Mouse (Mus musculus) heart, adult 9 months (tissue): ENCODE measurements at regions not wholly inside any gene's neighbourhood (a gene's known extent, or its start where the extent isn't known, plus 50 kb on each side); places are given as distances from the start of the nearest gene placed in this dataset.

Experiments
- DNase-seq, 2 experiments: peaks; one replicate each; pipeline ENCODE4 v3.0.0; 2022; ENCODE audit warnings: low spot score in 2 of 2

- DNase-seq, result no peak
Observed at GRCm38 (mm10) chr9:5424236-5424635, 79.0 kb downstream of the Casp12 start.

DNA sequence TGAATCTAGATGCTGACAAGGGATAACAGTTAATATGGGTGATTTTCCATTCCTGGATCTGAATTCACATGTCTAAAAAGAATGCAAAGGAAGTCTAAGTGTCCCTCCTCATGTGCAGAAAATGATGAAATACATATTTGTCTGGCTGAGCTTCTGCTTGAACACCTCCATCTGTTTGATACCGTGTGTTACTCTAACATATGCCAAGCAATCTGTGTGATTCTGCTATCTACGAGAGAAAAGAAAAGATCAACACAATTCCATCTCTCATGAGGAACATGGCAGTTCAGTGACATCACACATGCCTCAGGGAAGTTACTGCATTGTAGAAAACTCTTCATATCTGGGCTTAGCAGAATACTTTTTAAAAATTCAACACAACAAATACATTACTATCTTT, 103.0 kb downstream of the Casp12 start:
- DNase-seq, result no peak

- no peak for DNase-seq
Observed at GRCm38 (mm10) chr9:5456606-5457005, 111.4 kb downstream of the Casp12 start.

DNA sequence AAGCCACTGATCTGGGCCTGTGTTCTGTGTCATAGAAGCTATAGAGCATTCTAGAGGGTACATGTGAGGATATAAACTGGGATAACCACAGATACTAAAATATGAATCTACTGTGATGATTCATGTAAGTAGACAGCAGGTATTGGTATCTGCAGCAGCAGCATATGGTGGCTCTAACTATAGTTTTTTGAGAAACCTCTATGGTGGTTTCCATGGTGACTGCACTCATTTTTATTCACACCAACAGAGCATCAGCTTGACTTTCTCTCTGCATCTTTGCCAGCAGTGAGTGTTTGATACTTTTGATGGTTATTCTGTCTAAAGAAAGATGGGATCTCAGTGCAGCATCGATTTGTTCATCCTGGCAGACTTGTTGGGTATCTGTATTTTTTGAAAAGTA, 126.8 kb downstream of the Casp12 start:
- no peak for DNase-seq

DNA sequence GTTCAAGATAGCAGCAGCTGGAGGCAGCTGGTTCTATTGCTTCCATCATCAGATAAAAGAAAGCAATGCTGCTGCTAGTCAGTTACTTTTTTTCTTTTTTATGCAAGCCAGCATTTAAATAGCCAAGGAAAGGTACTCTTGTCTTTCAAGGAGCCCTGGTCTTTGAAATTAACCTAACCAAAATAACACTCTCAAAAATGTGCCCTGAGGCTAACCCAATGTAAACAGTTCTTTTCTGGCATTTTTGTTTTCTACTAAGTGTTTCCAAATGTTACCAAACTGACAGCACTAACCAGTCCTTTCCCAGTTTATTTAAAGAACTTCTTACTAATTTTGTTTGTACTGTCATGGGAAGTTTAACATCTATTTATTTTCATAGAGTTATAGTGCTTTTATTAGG, 129.0 kb downstream of the Casp12 start:
- DNase-seq, result no peak

GRCm38 (mm10) chr9:5485258-5485657, 140.0 kb downstream of the Casp12 start:
- no peak for DNase-seq

DNA sequence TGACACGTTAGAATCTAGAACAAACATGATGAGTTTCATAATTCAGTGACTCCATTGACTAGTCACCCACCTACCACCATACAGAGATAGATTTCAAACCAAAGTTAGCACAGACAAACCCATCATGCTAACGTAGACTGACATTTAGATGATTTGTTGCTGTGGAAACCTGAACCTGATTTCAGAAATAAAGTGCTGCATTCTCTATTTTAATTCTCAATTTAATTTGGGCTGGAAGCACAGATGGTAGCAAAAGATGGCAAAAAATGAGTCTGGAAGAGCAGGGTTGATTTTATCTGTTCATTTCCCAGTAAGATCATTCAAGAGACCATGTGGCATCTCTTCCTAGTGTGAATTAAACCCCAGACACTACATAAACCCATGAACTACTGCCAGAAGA, 151.6 kb downstream of the Casp12 start:
- DNase-seq, result no peak

DNA sequence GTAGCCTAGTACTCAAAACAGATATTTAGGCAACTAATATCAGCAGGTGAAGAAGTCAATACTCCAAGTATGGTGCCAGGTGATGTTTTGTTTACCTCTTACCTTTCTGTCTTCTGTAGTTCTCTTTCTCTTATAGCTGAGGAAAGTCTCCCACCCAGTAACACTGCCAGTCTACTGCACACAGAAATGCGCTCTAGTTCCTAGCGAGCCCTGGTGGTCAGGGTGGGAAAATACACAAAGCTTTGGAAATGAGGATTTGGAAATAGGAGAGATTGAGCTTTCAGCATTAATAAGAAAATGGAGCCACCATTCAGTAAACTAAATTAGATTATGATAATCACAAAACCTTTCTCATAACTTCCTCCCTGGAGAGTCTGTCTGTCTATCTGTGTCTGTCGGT, 153.1 kb downstream of the Casp12 start:
- DNase-seq, result no peak

- no peak for DNase-seq
Observed at GRCm38 (mm10) chr9:5525762-5526360, 180.6 kb downstream of the Casp12 start.

DNA sequence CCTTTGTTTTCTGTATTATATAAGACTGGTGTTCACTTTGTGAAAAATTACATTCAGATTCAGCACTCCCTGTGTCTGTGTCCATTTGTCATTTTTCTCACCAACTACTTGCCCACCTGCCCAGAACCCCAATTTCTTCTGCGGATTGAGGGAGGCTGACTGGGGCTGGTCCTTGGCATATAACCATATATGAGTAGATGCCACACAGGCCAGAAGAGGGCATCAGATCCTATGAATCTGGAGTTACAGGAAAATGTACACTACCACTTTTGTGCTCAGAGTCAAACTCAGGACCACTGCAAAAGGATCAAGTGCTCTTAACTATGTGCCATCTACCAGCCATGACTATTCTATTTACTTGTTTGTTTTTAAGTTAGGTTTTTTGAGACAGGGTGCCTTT, 197.4 kb downstream of the Casp12 start:
- DNase-seq, result no peak

DNA sequence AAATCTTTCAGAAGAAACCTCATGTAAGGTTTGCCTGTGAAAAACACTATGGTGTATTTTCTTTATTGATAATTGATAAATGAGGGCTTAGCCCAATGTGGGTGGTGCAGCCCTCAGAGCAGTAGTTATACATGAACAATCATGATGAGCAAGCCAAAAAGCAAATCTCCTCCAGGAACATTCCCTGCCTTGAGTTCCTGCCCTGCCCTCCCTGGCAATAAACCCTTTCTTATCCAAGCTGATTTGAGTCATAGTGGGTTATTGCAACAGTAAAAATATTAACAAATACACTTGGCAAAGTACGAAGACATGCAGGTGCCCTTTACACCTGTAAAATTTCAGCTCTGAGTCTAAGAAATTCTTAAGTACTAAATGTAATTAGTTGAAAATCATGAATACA, 229.8 kb downstream of the Casp12 start:
- DNase-seq, result no peak

- peak in 1 of 2 experiments; percentile 1 for DNase-seq
Observed at GRCm38 (mm10) chr9:5578168-5578567, 232.9 kb downstream of the Casp12 start.

DNA sequence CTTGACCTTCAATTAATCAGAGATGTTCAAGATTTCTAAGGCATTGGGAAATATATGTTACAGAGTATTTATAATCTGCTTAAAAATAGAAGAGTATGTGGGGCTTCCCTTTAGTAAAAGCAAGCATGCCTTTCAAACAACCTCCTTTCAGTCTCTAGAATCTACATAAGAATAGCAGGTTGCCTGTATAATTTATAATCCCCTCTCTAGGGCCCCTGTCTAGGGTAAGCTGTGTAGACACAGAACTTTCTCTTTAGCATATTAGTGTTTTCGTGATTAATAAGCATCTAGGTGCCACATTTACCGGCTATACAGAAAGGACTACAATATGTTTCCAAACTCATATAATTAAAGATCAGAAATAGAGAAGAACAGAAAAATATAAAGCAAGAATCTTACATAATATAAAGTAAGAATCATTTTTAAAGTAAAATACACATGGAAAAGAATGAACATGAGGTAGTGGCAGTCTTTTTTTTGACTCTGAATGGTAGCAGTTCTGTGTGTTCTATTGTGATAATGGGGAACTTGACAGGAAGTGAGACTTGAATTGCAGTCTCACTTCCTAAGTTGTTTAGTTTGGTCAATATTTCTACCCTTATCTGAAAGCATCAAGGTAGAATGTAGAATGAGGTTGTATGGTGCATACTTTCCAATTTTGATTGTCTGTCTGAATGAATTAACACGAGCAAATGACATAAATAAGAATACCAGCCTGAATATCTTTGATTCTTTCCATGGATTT, 250.8 kb downstream of the Casp12 start:
- DNase-seq, result no peak

GRCm38 (mm10) chr9:5604019-5604418, 258.8 kb downstream of the Casp12 start:
- DNase-seq, result no peak

DNA sequence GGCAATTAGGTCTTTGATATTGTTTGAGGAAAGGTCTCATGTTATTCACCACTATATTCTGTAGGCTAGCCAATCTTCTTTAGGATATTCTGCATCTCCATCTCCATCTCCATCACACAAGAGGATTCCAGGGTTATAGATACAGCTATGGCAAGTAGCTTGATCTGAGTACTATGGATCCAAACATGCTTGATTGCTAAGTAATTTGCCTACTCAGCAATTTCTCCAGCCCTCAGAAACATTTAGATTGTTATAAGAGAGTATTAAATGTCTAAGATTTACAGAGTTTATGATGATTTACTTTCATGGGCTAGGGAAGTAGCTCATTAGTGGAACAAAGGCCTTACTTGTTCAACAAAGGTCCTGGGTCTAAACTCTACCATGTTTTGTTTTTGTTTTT, 259.8 kb downstream of the Casp12 start:
- DNase-seq, result no peak

DNA sequence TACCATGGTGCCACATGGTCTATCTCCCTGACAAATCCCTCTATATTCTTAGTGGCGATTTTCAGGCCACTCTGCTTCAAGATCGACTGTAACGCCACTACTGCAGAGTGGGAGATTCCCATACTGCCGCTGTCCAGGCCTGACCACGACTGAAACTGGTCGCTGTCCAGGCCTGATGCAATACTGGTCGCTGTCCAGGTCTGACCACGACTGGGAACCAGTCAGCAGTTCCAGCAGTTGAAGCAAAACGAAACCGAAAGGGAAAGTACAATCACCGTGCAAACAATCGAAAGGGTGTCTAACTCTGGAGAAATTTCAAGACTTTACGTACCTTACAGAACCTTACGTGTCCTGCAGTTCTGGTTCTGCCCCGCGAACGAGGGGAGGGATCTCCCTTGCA, 271.5 kb downstream of the Casp12 start:
- no peak for DNase-seq

- no peak for DNase-seq
Observed at GRCm38 (mm10) chr9:5623396-5623795, 278.2 kb downstream of the Casp12 start.

DNA sequence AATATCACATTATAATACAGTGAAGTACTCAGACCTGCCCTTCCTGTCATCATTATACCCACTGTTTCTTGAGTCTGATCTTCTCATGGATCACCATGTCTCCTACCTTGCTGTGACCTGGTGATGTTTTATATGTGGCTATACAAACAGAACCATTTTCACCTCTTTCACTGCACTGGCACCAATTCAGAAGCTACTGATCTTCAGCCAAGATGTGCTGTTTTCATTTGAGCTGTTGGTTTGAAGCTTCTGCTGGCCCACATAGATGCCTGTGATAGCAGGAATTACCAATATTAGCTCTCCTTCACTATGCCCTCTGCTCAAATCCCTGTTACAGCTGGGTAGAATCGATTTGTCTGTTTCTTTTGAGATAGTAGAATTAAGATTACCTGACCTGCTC, 282.3 kb downstream of the Casp12 start:
- no peak for DNase-seq

DNA sequence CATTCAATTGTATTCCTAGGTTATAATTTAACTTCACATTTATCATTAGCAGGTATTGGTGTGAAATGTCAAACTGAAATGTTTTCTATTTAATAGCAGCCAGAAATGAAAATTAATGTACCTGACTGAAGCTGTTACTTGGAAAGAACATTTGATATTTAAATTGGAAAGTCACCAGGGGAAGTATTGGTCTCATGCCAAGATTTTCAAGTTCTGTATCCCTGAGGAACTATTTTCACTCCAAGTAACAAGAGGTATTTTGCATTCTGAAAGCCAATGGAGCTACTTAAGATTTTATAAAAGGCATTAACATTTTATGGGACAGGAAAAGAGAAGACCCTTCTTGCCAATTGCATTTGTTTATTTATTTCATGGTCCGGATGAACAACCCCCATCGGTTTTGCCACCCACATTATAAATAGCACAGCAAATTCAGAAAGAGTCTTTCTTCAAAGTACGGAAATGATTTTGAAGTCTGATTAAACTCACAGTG, 289.3 kb downstream of the Casp12 start:
- no peak for DNase-seq

GRCm38 (mm10) chr9:5634969-5635368, 289.7 kb downstream of the Casp12 start:
- DNase-seq, result no peak

DNA sequence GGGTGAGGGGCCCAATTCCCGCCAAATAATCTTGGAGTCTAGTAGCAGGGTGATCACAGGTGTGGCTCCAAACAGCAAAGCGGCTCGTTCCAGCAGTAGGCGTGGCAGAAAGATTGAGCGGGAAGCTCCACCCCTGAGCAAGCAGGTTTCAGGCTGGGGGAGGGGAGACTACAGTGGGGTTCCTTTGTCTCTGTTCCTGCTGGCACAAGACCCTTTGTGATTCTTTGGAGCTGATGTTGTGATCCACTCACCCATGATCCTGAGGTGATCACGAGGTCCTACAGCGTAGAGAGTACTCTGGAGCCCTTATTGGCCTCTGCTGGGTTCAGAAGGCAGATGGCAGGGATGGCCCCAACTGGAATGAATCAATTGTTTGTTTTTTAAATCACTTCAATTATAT, 318.7 kb downstream of the Casp12 start:
- no peak for DNase-seq

DNA sequence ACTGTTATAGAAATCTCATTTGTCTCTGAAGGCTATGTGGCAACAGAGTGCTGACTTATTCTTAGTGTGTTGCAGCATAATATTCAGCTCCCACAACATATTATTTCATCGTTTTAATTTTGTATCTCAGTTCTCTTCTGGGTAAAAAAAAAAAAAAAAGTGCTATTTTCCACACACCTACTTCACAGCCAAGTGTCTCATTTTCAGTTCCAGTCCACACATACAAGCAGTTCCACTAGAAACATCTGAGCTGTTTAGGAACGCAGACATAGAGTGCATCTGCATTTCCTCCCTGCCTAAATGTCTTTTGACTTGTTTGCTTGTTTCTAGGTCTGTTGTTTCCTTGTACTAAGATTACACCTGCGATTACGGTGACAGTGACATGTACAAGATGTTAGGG, 328.3 kb downstream of the Casp12 start:
- DNase-seq, result no peak

GRCm38 (mm10) chr9:5708482-5708881, 363.3 kb downstream of the Casp12 start:
- no peak for DNase-seq

GRCm38 (mm10) chr9:5709480-5709879, 364.2 kb downstream of the Casp12 start:
- no peak for DNase-seq
